Mouse (Mus musculus) CH12.LX (cell line): ENCODE results near the gene Dlg2.

Source experiments
- BHLHE40 ChIP-seq: IDR thresholded peaks from 2 replicates; pipeline ENCODE4 v1.6.1; 2011; ENCODE audit warnings: mild to moderate bottlenecking, low read depth, low read length, improper control_type of control experiment
- CHD2 ChIP-seq: IDR thresholded peaks from 2 replicates; pipeline ENCODE4 v1.6.1; 2011; ENCODE audit warnings: low read length, improper control_type of control experiment
- CTCF ChIP-seq, 2 experiments: IDR thresholded peaks in 1 of 2; conservative IDR thresholded peaks in 1 of 2; 2 replicates each; pipeline ENCODE4 v1.5.1; 2011 to 2012; ENCODE audit warnings: low read depth in 2 of 2, low read length in 2 of 2, improper control_type of control experiment in 1 of 2, inconsistent platforms in 1 of 2, mild to moderate bottlenecking in 1 of 2, moderate library complexity in 1 of 2
- ELF1 ChIP-seq: IDR thresholded peaks from 2 replicates; pipeline ENCODE4 v1.6.1; 2014; ENCODE audit warnings: low read depth, mild to moderate bottlenecking, inconsistent platforms, low read length, improper control_type of control experiment
- EP300 ChIP-seq: IDR thresholded peaks from 2 replicates; pipeline ENCODE4 v1.6.1; 2011; ENCODE audit warnings: low read length, improper control_type of control experiment
- HCFC1 ChIP-seq: IDR thresholded peaks from 2 replicates; pipeline ENCODE4 v1.6.1; 2012; ENCODE audit warnings: low read depth, mild to moderate bottlenecking, inconsistent platforms, low read length, improper control_type of control experiment
- IRF4 ChIP-seq: IDR thresholded peaks from 2 replicates; pipeline ENCODE4 v1.6.1; 2014; ENCODE audit warnings: low read depth, mild to moderate bottlenecking, inconsistent platforms, low read length, improper control_type of control experiment
- KAT2A ChIP-seq: IDR thresholded peaks from 2 replicates; pipeline ENCODE4 v1.6.1; 2012; ENCODE audit warnings: low read length, improper control_type of control experiment, inconsistent platforms; ENCODE audit not compliant: insufficient replicate concordance
- MAX ChIP-seq: IDR thresholded peaks from 2 replicates; pipeline ENCODE4 v1.6.1; 2011; ENCODE audit warnings: low read length, improper control_type of control experiment
- MYC ChIP-seq: IDR thresholded peaks from 2 replicates; pipeline ENCODE4 v1.6.1; 2011; ENCODE audit warnings: low read depth, mild to moderate bottlenecking, improper control_type of control experiment, low read length
- POLR2A ChIP-seq: IDR thresholded peaks from 2 replicates; pipeline ENCODE4 v1.6.1; 2011; ENCODE audit warnings: low read depth, mild to moderate bottlenecking, improper control_type of control experiment, low read length

- no peak for TF ChIP-seq ELF1
- no peak for TF ChIP-seq KAT2A
- TF ChIP-seq MAX, result no peak
- TF ChIP-seq CTCF (conservative IDR thresholded peaks at IDR 0.05 in 1 of 2, IDR thresholded peaks at IDR 0.05 in 1 of 2; ENCODE audit: low read depth in 2 of 2, low read length in 2 of 2), result no peak
- TF ChIP-seq IRF4, result no peak
- TF ChIP-seq POLR2A, result no peak
- no peak for TF ChIP-seq EP300
- TF ChIP-seq MYC, result no peak
- TF ChIP-seq BHLHE40, result no peak
- no peak for TF ChIP-seq CHD2
- no peak for TF ChIP-seq HCFC1
Observed at GRCm38 (mm10) chr7:92135624-92136023, 1659.2 kb downstream of the Dlg2 start.
